12 mouse cellular contexts compared by ENCODE assay signal in genomic region chr11:97885296-97885915, GRCm38 (mm10). TPM values are rescaled to one million over a fixed set of nuclear protein-coding genes. Genes with fewer than 3 reads are reported as not detected.
DNase-seq lines count a peak whose midpoint lies in the region; ATAC-seq and TF ChIP-seq lines count a peak whose summit lies in the region.
"Had no signal": no experiment of that assay in that cellular context is flagged by ENCODE, and none has a peak within 500 bp of the region (broad histone marks: within the 10 kb centered on the region; RNA-seq: fewer than 3 reads in every experiment).

No protein-coding gene starts in this region.

- H3K27ac ChIP-seq in heart, embryonic 12.5 days (ENCODE audit: poor library complexity, severe bottlenecking), result no peak overlapping the region
- H3K27ac ChIP-seq in midbrain, embryonic 11.5 days (ENCODE audit: low read depth, low read length), result no peak overlapping the region
- H3K27ac ChIP-seq in midbrain, embryonic 14.5 days (replicated peaks; ENCODE audit: low read depth, low read length), result no peak overlapping the region
- no peak overlapping the region for H3K27ac ChIP-seq in embryonic facial prominence, embryonic 12.5 days

- no peak overlapping the region for H3K9ac ChIP-seq in heart, embryonic 12.5 days
- H3K9ac ChIP-seq in midbrain, embryonic 11.5 days (ENCODE audit: low read length), result no peak overlapping the region
- H3K9ac ChIP-seq in midbrain, embryonic 14.5 days (replicated peaks; ENCODE audit: low read length), result no peak overlapping the region
- no peak overlapping the region for H3K9ac ChIP-seq in embryonic facial prominence, embryonic 12.5 days

- no peaks in the 10 kb centered on the region for H3K36me3 ChIP-seq in heart, embryonic 12.5 days
- H3K36me3 ChIP-seq in midbrain, embryonic 11.5 days (ENCODE audit: control insufficient read depth, insufficient read depth, low read length), result no peaks in the 10 kb centered on the region
- H3K36me3 ChIP-seq in midbrain, embryonic 14.5 days (ENCODE audit: control insufficient read depth, insufficient read depth, low read length), result no peaks in the 10 kb centered on the region
- H3K36me3 ChIP-seq in embryonic facial prominence, embryonic 12.5 days, result no peaks in the 10 kb centered on the region
- H3K36me3 ChIP-seq in myocyte (ENCODE audit: control insufficient read depth, insufficient read depth), result no peaks in the 10 kb centered on the region

- H3K4me1 ChIP-seq in heart, embryonic 12.5 days (replicated peaks), result no peaks in the 10 kb centered on the region
- H3K4me1 ChIP-seq in midbrain, embryonic 11.5 days (ENCODE audit: control insufficient read depth, insufficient read depth, low read length), result no peaks in the 10 kb centered on the region
- no peaks in the 10 kb centered on the region for H3K4me1 ChIP-seq in midbrain, embryonic 14.5 days (ENCODE audit: control insufficient read depth, insufficient read depth, low read length)
- no peaks in the 10 kb centered on the region for H3K4me1 ChIP-seq in embryonic facial prominence, embryonic 12.5 days

- WGBS in heart, embryonic 12.5 days, result 88% methylated on average over 2 of the region's 2 CpGs
- WGBS in midbrain, embryonic 11.5 days, result 93% methylated on average over 2 of the region's 2 CpGs
- 99% methylated on average over 2 of the region's 2 CpGs for whole genome bisulfite sequencing in midbrain, embryonic 14.5 days
- 91% methylated on average over 2 of the region's 2 CpGs for WGBS in embryonic facial prominence, embryonic 12.5 days

- no peak overlapping the region for H3K4me2 ChIP-seq in heart, embryonic 12.5 days
- no peak overlapping the region for H3K4me2 ChIP-seq in midbrain, embryonic 11.5 days
- H3K4me2 ChIP-seq in midbrain, embryonic 14.5 days (ENCODE audit: low read length), result no peak overlapping the region
- H3K4me2 ChIP-seq in embryonic facial prominence, embryonic 12.5 days (replicated peaks), result no peak overlapping the region
- H3K4me2 ChIP-seq in myocyte (ENCODE audit: low read depth), result no peak overlapping the region

- H3ac ChIP-seq in myocyte (ENCODE audit: control insufficient read depth, insufficient read length), result no peak overlapping the region

- no peak for DNase-seq in heart, adult 11 months
- DNase-seq in midbrain, embryonic 11.5 days (ENCODE audit: low spot score, missing footprints), result peak; percentile 85
- no peak for DNase-seq in midbrain, embryonic 14.5 days
- DNase-seq in MN1 (ENCODE audit: low spot score), result no peak
- DNase-seq: adrenal gland, postnatal 10 days; cerebellum, postnatal 25 days; heart, postnatal 4 days; kidney, adult 18-20 months; right cerebral cortex, postnatal 25 days had no signal

- TF ChIP-seq POLR2A in myocyte (IDR thresholded peaks at IDR 0.05; ENCODE audit: insufficient read length, low read depth), result no peak

- no peaks in the 10 kb centered on the region for H3K27me3 ChIP-seq in heart, embryonic 12.5 days (replicated peaks)
- no peaks in the 10 kb centered on the region for H3K27me3 ChIP-seq in midbrain, embryonic 11.5 days (ENCODE audit: control insufficient read depth, insufficient read depth, low read length)
- H3K27me3 ChIP-seq in midbrain, embryonic 14.5 days (ENCODE audit: control insufficient read depth, insufficient read depth, low read length), result no peaks in the 10 kb centered on the region
- no peaks in the 10 kb centered on the region for H3K27me3 ChIP-seq in embryonic facial prominence, embryonic 12.5 days
- H3K27me3 ChIP-seq in myocyte (ENCODE audit: control insufficient read depth, insufficient read depth, insufficient read length), result no peaks in the 10 kb centered on the region

- H3K79me2 ChIP-seq in myocyte (ENCODE audit: control insufficient read depth, insufficient read depth), result no peaks in the 10 kb centered on the region

- no peak for ATAC-seq in heart, embryonic 12.5 days (ENCODE audit: insufficient number of reproducible peaks, low FRiP score)
- ATAC-seq in midbrain, embryonic 11.5 days (ENCODE audit: low FRiP score), result no peak
- no peak for ATAC-seq in midbrain, embryonic 14.5 days (ENCODE audit: low FRiP score, low TSS enrichment)
- no peak for ATAC-seq in embryonic facial prominence, embryonic 12.5 days (ENCODE audit: insufficient number of reproducible peaks, insufficient read depth, low FRiP score, low TSS enrichment)

- 0 out of 2 replicates have a peak overlapping the region, but pooled peaks have one; percentile 60 for H3K4me3 ChIP-seq in heart, embryonic 12.5 days
- no peak overlapping the region for H3K4me3 ChIP-seq in midbrain, embryonic 11.5 days (ENCODE audit: low read depth, low read length)
- H3K4me3 ChIP-seq in midbrain, embryonic 14.5 days (replicated peaks; ENCODE audit: low read depth, low read length), result no peak overlapping the region
- peak overlapping the region; percentile 54; the same call in 1 of the 2 replicates for H3K4me3 ChIP-seq in embryonic facial prominence, embryonic 12.5 days
- H3K4me3 ChIP-seq in myocyte, result peak overlapping the region; percentile 43

- H3K9me3 ChIP-seq in heart, embryonic 12.5 days (replicated peaks), result 0 out of 2 replicates have a peak, but pooled peaks cover 2% of the 10 kb centered on the region
- H3K9me3 ChIP-seq in midbrain, embryonic 11.5 days (ENCODE audit: control insufficient read depth, low read length), result no peaks in the 10 kb centered on the region
- H3K9me3 ChIP-seq in midbrain, embryonic 14.5 days (ENCODE audit: control insufficient read depth, low read length), result no peaks in the 10 kb centered on the region
- H3K9me3 ChIP-seq in embryonic facial prominence, embryonic 12.5 days, result no peaks in the 10 kb centered on the region

TF ChIP-seq in myocyte, 11 proteins besides CTCF, POLR2A, EP300 and RAD21:
- no peak for TF ChIP-seq CEBPB (IDR thresholded peaks at IDR 0.05; ENCODE audit: insufficient read depth, poor library complexity, severe bottlenecking)
- no peak for TF ChIP-seq POLR2AphosphoS2 (IDR thresholded peaks at IDR 0.05; ENCODE audit: insufficient read length, low read depth)
- no peak for TF ChIP-seq MYOD1 (IDR thresholded peaks at IDR 0.05; ENCODE audit: control insufficient read depth in 1 of 3, insufficient read length in 2 of 3, low read depth in 2 of 3)
- TF ChIP-seq REST (IDR thresholded peaks at IDR 0.05; ENCODE audit: insufficient read depth, insufficient read length), result no peak
- no peak for TF ChIP-seq USF1 (IDR thresholded peaks at IDR 0.05; ENCODE audit: low read depth)
- TF ChIP-seq TCF3 (IDR thresholded peaks at IDR 0.05; ENCODE audit: insufficient read length, low read depth), result no peak
- TF ChIP-seq TCF12 (IDR thresholded peaks at IDR 0.05; ENCODE audit: insufficient read depth, poor library complexity, severe bottlenecking), result no peak
- TF ChIP-seq SRF (IDR thresholded peaks at IDR 0.05; ENCODE audit: control insufficient read depth, insufficient read length, low read depth), result no peak
- no peak for TF ChIP-seq E2F4 (IDR thresholded peaks at IDR 0.05; ENCODE audit: insufficient read depth)
- no peak for TF ChIP-seq MYOG (IDR thresholded peaks at IDR 0.05; ENCODE audit: control insufficient read depth in 1 of 3, insufficient read depth in 1 of 3, insufficient read length in 2 of 3, low read depth in 2 of 3)
- TF ChIP-seq MAX (IDR thresholded peaks at IDR 0.05; ENCODE audit: low read depth), result no peak

RNA-seq across cellular contexts. Expression of gene Fbxo47, which starts 1.5 kb away (rescaled TPM):
- 0.87 and 1.5 TPM in 2 replicates for polyA plus RNA-seq in heart, embryonic 12.5 days (2016; fragmentation: Nextera tagmentation; extraction: Ambion mirVana)
- polyA plus RNA-seq in midbrain, embryonic 11.5 days (2014; fragmentation: Nextera tagmentation; extraction: Ambion mirVana), result 0.83 and 0.96 TPM in 2 replicates
- 0.62 and 0.67 TPM in 2 replicates for polyA plus RNA-seq in midbrain, embryonic 14.5 days (2014; fragmentation: Nextera tagmentation; extraction: Ambion mirVana)
- 0.50 and 0.51 TPM in 2 replicates for polyA plus RNA-seq in embryonic facial prominence, embryonic 12.5 days (2016; fragmentation: Nextera tagmentation; extraction: Ambion mirVana)
- 0.32 TPM for polyA plus RNA-seq in myocyte (2012; fragmentation: generic; extraction: Trizol)

RNA-seq across cellular contexts. Expression of gene B230217C12Rik, which starts 44.8 kb away (rescaled TPM):
- 6.9 and 7.4 TPM in 2 replicates for polyA plus RNA-seq in heart, embryonic 12.5 days (2016; fragmentation: Nextera tagmentation; extraction: Ambion mirVana)
- 14.7 and 17.3 TPM in 2 replicates for polyA plus RNA-seq in midbrain, embryonic 11.5 days (2014; fragmentation: Nextera tagmentation; extraction: Ambion mirVana)
- 32.4 and 36.5 TPM in 2 replicates for polyA plus RNA-seq in midbrain, embryonic 14.5 days (2014; fragmentation: Nextera tagmentation; extraction: Ambion mirVana)
- 11.3 and 12.4 TPM in 2 replicates for polyA plus RNA-seq in embryonic facial prominence, embryonic 12.5 days (2016; fragmentation: Nextera tagmentation; extraction: Ambion mirVana)
- 1.9 TPM for polyA plus RNA-seq in myocyte (2012; fragmentation: generic; extraction: Trizol)

Comparison
In these comparisons a context has a peak if more than half of its experiments do, and no peak if none do; other contexts are left out.
1. H3K4me3 ChIP-seq: peak in heart, embryonic 12.5 days (single experiment), embryonic facial prominence, embryonic 12.5 days (single experiment) and myocyte (single experiment); none in midbrain, embryonic 11.5 days (single experiment) and midbrain, embryonic 14.5 days (single experiment).